Mouse (Mus musculus): ENCODE results near the gene Tekt1. TPM values are rescaled to one million over a fixed set of nuclear protein-coding genes. Genes with fewer than 3 reads are reported as not detected.
A peak's percentile ranks its signal among the peaks of the same experiment; 100 is the strongest.

The Tekt1 gene
- total and polyA plus RNA-seq, 2 experiments from 2014 or later, result 2.3 to 8.3 TPM

GRCm38 (mm10) chr11:72401068-72401467 lies 38.8 kb upstream of the Tekt1 start:
- 90% methylated on average over 12 of the region's 12 CpGs for WGBS
- DNase-seq (ENCODE audit: low spot score) (no peak), ATAC-seq (no peak)
- TF ChIP-seq CTCF (IDR thresholded peaks at IDR 0.05; ENCODE audit: low read depth), result no peak
- Histone ChIP-seq H3K9me3 (ENCODE audit: low read length) (no peaks in the 10 kb centered on the region), H3K4me2 (ENCODE audit: low read depth, low read length) (no peak overlapping the region), H3K4me3 (ENCODE audit: low read length) (no peak overlapping the region), H3K36me3 (ENCODE audit: insufficient read depth, low read length) (no peaks in the 10 kb centered on the region), H3K9ac (replicated peaks; ENCODE audit: low read length) (no peak overlapping the region), H3K4me1 (ENCODE audit: insufficient read depth, low read length) (no peaks in the 10 kb centered on the region), H3K27ac (no peak overlapping the region), H3K27me3 (ENCODE audit: insufficient read depth, low read length) (no peaks in the 10 kb centered on the region)

DNA sequence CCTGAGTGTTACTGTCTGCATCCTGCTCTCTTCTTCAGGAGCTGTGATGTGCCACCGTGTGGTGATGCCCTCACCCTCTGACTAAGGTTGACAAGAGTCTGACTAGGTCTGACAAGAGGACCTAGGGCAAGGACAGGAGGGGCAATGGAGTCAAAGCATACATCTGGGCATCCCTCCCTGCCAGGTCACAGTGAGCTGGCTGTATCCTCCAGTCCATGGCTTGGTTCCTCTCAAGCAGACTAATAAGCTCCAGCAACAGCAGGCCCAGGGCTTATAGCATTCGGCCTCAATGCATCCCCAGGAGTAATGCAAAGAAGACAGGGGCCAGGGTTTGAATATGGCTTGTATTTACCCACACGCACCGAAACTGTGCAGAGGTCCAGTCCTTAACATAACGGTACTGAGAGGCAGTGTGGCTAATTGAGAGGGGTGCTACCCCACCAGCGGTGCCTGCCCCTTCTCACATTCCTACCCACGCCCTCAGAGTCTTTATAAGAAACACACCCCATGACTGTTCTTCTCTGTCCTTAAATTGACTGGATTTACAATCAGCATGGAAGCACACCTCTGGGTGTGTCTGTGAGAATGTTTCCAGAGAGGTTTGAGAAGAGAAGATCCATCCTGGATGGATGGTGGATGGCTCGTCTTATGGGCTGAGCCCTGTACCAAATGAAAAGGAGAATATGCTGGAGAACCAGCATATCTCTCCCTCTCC lies 35.7 kb upstream of the Tekt1 start:
- 83% methylated on average over 8 of the region's 8 CpGs for WGBS
- H3K36me3 ChIP-seq (ENCODE audit: insufficient read depth, low read length), result no peaks in the 10 kb centered on the region
- TF ChIP-seq CTCF (IDR thresholded peaks at IDR 0.05; ENCODE audit: low read depth), result no peak

DNA sequence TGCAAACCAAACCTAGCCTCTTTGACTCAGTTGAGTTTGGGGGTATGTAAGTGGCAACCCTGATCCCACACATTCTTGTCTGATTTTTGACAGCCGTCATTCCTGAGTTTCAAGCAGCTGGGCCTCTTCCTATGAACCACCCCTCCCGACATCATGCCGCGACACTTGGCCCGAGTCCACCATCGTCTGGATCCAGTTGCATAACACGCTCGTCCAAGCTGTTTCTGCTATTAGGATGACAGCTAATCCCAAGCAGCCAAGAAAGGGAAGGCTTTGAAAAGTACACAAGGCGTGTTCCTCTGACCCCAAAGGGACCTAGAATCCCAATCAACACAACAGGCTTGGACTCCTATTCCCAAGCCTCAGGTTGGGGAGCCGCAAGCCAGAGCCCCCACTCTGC lies 34.8 kb upstream of the Tekt1 start:
- no peaks in the 10 kb centered on the region for H3K36me3 ChIP-seq (ENCODE audit: insufficient read depth, low read length)
- no peak for TF ChIP-seq CTCF (IDR thresholded peaks at IDR 0.05; ENCODE audit: low read depth)
- no peak overlapping the region for H3K4me2 ChIP-seq (ENCODE audit: low read depth, low read length)
- WGBS, result 53% methylated on average over 10 of the region's 10 CpGs
- no peak overlapping the region for H3K9ac ChIP-seq (replicated peaks; ENCODE audit: low read length)
- peak; percentile 62 for DNase-seq (ENCODE audit: low spot score)
- no peak overlapping the region for H3K4me3 ChIP-seq (ENCODE audit: low read length)
- no peaks in the 10 kb centered on the region for H3K9me3 ChIP-seq (ENCODE audit: low read length)
- ATAC-seq, result no peak
- H3K27ac ChIP-seq, result no peak overlapping the region
- no peaks in the 10 kb centered on the region for H3K4me1 ChIP-seq (ENCODE audit: insufficient read depth, low read length)
- no peaks in the 10 kb centered on the region for H3K27me3 ChIP-seq (ENCODE audit: insufficient read depth, low read length)

More for the DNA sequence above, 35.7 kb upstream of the Tekt1 start:
- H3K4me2 ChIP-seq (ENCODE audit: low read depth, low read length), result no peak overlapping the region
- no peak overlapping the region for H3K27ac ChIP-seq
- no peak overlapping the region for H3K4me3 ChIP-seq (ENCODE audit: low read length)
- no peaks in the 10 kb centered on the region for H3K4me1 ChIP-seq (ENCODE audit: insufficient read depth, low read length)
- H3K27me3 ChIP-seq (ENCODE audit: insufficient read depth, low read length), result no peaks in the 10 kb centered on the region
- ATAC-seq, result no peak
- no peak overlapping the region for H3K9ac ChIP-seq (replicated peaks; ENCODE audit: low read length)
- no peaks in the 10 kb centered on the region for H3K9me3 ChIP-seq (ENCODE audit: low read length)
- peak; percentile 9 for DNase-seq (ENCODE audit: low spot score)

DNA sequence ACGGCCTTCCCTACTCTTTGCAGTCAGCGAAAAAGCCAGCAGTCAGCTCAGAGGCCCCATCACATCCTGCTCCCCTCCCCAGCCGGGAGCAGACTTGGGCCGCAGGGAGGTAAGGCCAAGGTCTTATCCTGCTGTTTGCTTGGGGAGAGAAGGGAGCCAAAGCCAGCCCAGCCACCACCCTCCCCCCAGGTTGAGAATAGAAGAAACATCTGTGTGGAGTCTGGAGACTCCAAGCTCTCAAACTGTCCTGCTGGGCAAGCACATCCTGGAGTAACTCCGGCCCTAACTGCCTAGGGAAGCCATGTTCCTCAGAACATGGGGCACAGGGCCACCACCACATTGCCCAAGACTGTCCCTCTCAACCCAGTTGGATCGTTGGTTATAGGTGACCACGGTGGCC lies 34.4 kb upstream of the Tekt1 start:
- Histone ChIP-seq H3K9me3 (ENCODE audit: low read length) (no peaks in the 10 kb centered on the region), H3K36me3 (ENCODE audit: insufficient read depth, low read length) (no peaks in the 10 kb centered on the region), H3K4me2 (ENCODE audit: low read depth, low read length) (no peak overlapping the region), H3K27ac (no peak overlapping the region), H3K27me3 (ENCODE audit: insufficient read depth, low read length) (no peaks in the 10 kb centered on the region), H3K4me1 (ENCODE audit: insufficient read depth, low read length) (no peaks in the 10 kb centered on the region), H3K4me3 (ENCODE audit: low read length) (no peak overlapping the region), H3K9ac (replicated peaks; ENCODE audit: low read length) (no peak overlapping the region)
- no peak for ATAC-seq
- DNase-seq (ENCODE audit: low spot score), result no peak
- WGBS, result 83% methylated on average over 7 of the region's 7 CpGs
- TF ChIP-seq CTCF (IDR thresholded peaks at IDR 0.05; ENCODE audit: low read depth), result no peak

- 79% methylated on average over 6 of the region's 6 CpGs for WGBS
These were observed 33.4 kb upstream of the Tekt1 start for GRCm38 (mm10) chr11:72395652-72396051.

GRCm38 (mm10) chr11:72394694-72395093 lies 32.5 kb upstream of the Tekt1 start:
- H3K9me3 ChIP-seq (ENCODE audit: low read length), result no peaks in the 10 kb centered on the region
- ATAC-seq (no peak), DNase-seq (ENCODE audit: low spot score) (no peak)
- no peaks in the 10 kb centered on the region for H3K36me3 ChIP-seq (ENCODE audit: insufficient read depth, low read length)
- H3K9ac ChIP-seq (replicated peaks; ENCODE audit: low read length), result no peak overlapping the region
- no peaks in the 10 kb centered on the region for H3K27me3 ChIP-seq (ENCODE audit: insufficient read depth, low read length)
- H3K4me2 ChIP-seq (ENCODE audit: low read depth, low read length), result no peak overlapping the region
- TF ChIP-seq CTCF (IDR thresholded peaks at IDR 0.05; ENCODE audit: low read depth), result no peak
- no peaks in the 10 kb centered on the region for H3K4me1 ChIP-seq (ENCODE audit: insufficient read depth, low read length)
- H3K27ac ChIP-seq, result no peak overlapping the region
- no peak overlapping the region for H3K4me3 ChIP-seq (ENCODE audit: low read length)
- WGBS, result 81% methylated on average over 2 of the region's 2 CpGs

More at GRCm38 (mm10) chr11:72395652-72396051, 33.4 kb upstream of the Tekt1 start:
- Histone ChIP-seq H3K4me3 (ENCODE audit: low read length) (no peak overlapping the region), H3K36me3 (ENCODE audit: insufficient read depth, low read length) (no peaks in the 10 kb centered on the region), H3K9ac (replicated peaks; ENCODE audit: low read length) (no peak overlapping the region), H3K27ac (no peak overlapping the region), H3K4me1 (ENCODE audit: insufficient read depth, low read length) (no peaks in the 10 kb centered on the region), H3K4me2 (ENCODE audit: low read depth, low read length) (no peak overlapping the region), H3K27me3 (ENCODE audit: insufficient read depth, low read length) (no peaks in the 10 kb centered on the region), H3K9me3 (ENCODE audit: low read length) (no peaks in the 10 kb centered on the region)
- DNase-seq (ENCODE audit: low spot score) (no peak), ATAC-seq (no peak)
- no peak for TF ChIP-seq CTCF (IDR thresholded peaks at IDR 0.05; ENCODE audit: low read depth)

DNA sequence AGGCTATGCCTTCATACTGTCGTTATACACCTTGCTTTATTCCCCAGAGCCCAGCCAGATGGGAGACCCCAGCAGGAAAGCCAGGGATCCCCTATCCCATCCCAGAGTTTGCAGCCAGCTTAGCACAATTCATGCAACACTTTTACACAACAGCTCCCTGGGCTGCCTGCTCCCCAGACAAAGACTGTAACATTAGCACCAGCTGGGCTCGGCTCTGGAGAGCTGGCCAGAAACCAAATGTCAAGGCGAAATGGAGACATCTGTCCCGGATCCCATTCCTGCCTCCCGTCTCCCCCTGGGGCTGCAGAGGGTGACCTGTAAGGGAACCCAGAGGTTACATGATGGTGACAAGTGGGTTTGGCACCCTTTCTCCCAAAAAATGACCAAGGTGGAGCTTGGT lies 31.4 kb upstream of the Tekt1 start:
- no peak overlapping the region for H3K9ac ChIP-seq (replicated peaks; ENCODE audit: low read length)
- no peaks in the 10 kb centered on the region for H3K4me1 ChIP-seq (ENCODE audit: insufficient read depth, low read length)
- WGBS, result 27% methylated on average over 5 of the region's 5 CpGs
- no peaks in the 10 kb centered on the region for H3K9me3 ChIP-seq (ENCODE audit: low read length)
- no peak for TF ChIP-seq CTCF (IDR thresholded peaks at IDR 0.05; ENCODE audit: low read depth)
- H3K36me3 ChIP-seq (ENCODE audit: insufficient read depth, low read length), result no peaks in the 10 kb centered on the region
- no peak overlapping the region for H3K27ac ChIP-seq
- H3K27me3 ChIP-seq (ENCODE audit: insufficient read depth, low read length), result no peaks in the 10 kb centered on the region
- H3K4me2 ChIP-seq (ENCODE audit: low read depth, low read length), result no peak overlapping the region
- DNase-seq (ENCODE audit: low spot score) (peak; percentile 20), ATAC-seq (no peak)
- no peak overlapping the region for H3K4me3 ChIP-seq (ENCODE audit: low read length)
